Mouse (Mus musculus) erythroblast, embryonic 14.5 days (primary cell): ENCODE measurements around the gene Gpr156.

ENCODE experiments used
- GATA1 ChIP-seq: IDR thresholded peaks from 2 replicates; pipeline ENCODE4 v1.6.1; 2012; ENCODE audit warnings: low read length, inconsistent platforms, mixed read lengths
- TAL1 ChIP-seq: IDR thresholded peaks from 3 replicates; pipeline ENCODE4 v1.6.1; 2012; ENCODE audit warnings: low read length, inconsistent platforms, mixed read lengths

- no peak for TF ChIP-seq TAL1
- no peak for TF ChIP-seq GATA1
These were observed 55.2 kb downstream of the Gpr156 start for GRCm38 (mm10) chr16:37971522-37971921.
